In the genomic region with DNA sequence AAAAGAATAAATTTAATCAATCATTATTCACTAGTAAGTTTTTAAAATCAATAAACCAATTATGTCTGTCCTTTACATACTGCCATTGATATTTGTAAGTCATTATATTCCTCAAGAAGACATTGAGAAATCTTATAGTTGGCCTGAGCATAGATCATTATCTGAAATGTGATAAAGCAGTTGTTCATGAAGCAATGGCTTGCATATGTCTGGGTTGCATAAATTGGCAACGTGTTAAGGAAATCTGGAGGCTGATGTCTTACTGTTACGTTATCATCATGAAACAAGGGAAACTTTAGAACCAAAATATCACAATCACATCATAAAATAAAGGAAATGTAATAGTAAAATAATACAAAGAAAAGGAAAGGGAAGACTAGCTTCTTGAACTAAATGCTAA, we compare ENCODE assay signal across 13 mouse cellular contexts. TPM values are rescaled to one million over a fixed set of nuclear protein-coding genes. Genes with fewer than 3 reads are reported as not detected.
"Had no signal": no experiment of that assay in that cellular context is flagged by ENCODE, and none has a peak within 500 bp of the region (broad histone marks: within the 10 kb centered on the region; RNA-seq: fewer than 3 reads in every experiment).

No protein-coding gene starts in this region.

- DNase-seq: liver, postnatal 0 days; lung, embryonic 14.5 days; lung, postnatal 14 days; lung, postnatal 36 days; right cerebral cortex, postnatal 14 days; thymus, adult 2 months; thymus, postnatal 25 days; thymus, postnatal 4 days had no signal

- ATAC-seq: liver, postnatal 0 days; midbrain, embryonic 13.5 days; midbrain, embryonic 15.5 days had no signal

RNA-seq across cellular contexts. Expression of a gene that starts 43.4 kb away (rescaled TPM):
- total RNA-seq: megakaryocyte progenitor cell, adult 5-6 weeks; midbrain, postnatal 0 days; neutrophil, adult 5-6 weeks had no signal
